Mouse (Mus musculus): ENCODE results near the gene 9830107B12Rik. TPM values are rescaled to one million over a fixed set of nuclear protein-coding genes. Genes with fewer than 3 reads are reported as not detected.

Gene 9830107B12Rik
- polyA plus RNA-seq, 1 experiment from 2014 or later, result not detected

GRCm38 (mm10) chr17:48097011-48097742, 48.9 kb downstream of the 9830107B12Rik start:
- peak; percentile 29; the same call in 1 of the 2 replicates for ATAC-seq (ENCODE audit: insufficient number of reproducible peaks, insufficient read depth, low FRiP score, low read depth)
- 1% methylated on average over 40 of the region's 41 CpGs for WGBS
- Histone ChIP-seq H3K27me3 (ENCODE audit: control insufficient read depth, insufficient read depth, low read length) (peaks cover 12% of the 10 kb centered on the region; the same call in 1 of the 2 replicates), H3K9ac (replicated peaks; ENCODE audit: low read depth, low read length) (no peak overlapping the region; the same call in 1 of the 2 replicates), H3K27ac (ENCODE audit: low read length) (no peak overlapping the region), H3K36me3 (ENCODE audit: control insufficient read depth, insufficient read depth, low read length) (no peaks in the 10 kb centered on the region), H3K4me2 (replicated peaks; ENCODE audit: low read depth, low read length) (peak overlapping the region; percentile 66), H3K9me3 (ENCODE audit: control insufficient read depth, low read depth, low read length) (peaks cover 4% of the 10 kb centered on the region; the same call in 1 of the 2 replicates), H3K4me1 (ENCODE audit: control insufficient read depth, insufficient read depth, low read length) (peaks cover 26% of the 10 kb centered on the region; the same call in 1 of the 2 replicates), H3K4me3 (ENCODE audit: low read depth, low read length) (peak overlapping the region; percentile 27)

DNA sequence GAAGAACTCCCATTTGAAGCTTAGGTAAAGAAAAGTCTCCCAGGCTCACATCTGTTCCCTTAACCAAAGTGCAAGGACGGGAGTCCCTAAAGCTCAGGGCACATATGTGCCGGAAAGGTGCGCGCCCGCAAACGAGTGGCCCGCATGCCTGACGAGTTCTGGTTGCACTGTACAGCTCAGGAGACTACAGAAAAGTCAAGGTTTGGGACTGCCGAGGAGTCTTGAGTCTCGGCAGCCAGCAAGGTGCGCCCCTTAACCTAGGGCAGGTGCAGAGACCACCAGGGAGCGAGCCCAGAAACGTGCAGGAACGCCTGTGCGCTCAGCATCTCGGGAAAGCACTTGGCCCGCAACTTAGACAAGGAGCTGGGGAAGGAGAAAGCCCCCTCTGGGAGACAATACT, 49.7 kb downstream of the 9830107B12Rik start:
- Histone ChIP-seq H3K27ac (ENCODE audit: low read length) (no peak overlapping the region), H3K27me3 (ENCODE audit: control insufficient read depth, insufficient read depth, low read length) (peaks cover 12% of the 10 kb centered on the region; the same call in 1 of the 2 replicates), H3K4me1 (ENCODE audit: control insufficient read depth, insufficient read depth, low read length) (peaks cover 26% of the 10 kb centered on the region; the same call in 1 of the 2 replicates), H3K36me3 (ENCODE audit: control insufficient read depth, insufficient read depth, low read length) (no peaks in the 10 kb centered on the region), H3K4me3 (ENCODE audit: low read depth, low read length) (no peak overlapping the region), H3K4me2 (replicated peaks; ENCODE audit: low read depth, low read length) (no peak overlapping the region), H3K9me3 (ENCODE audit: control insufficient read depth, low read depth, low read length) (peaks cover 4% of the 10 kb centered on the region; the same call in 1 of the 2 replicates), H3K9ac (replicated peaks; ENCODE audit: low read depth, low read length) (no peak overlapping the region)
- WGBS, result 20% methylated on average over 17 of the region's 17 CpGs
- ATAC-seq (ENCODE audit: insufficient number of reproducible peaks, insufficient read depth, low FRiP score, low read depth), result no peak

GRCm38 (mm10) chr17:48095718-48096121, 50.3 kb downstream of the 9830107B12Rik start:
- Histone ChIP-seq H3K4me2 (replicated peaks; ENCODE audit: low read depth, low read length) (0 out of 2 replicates have a peak overlapping the region, but pooled peaks have one; percentile 1), H3K4me3 (ENCODE audit: low read depth, low read length) (no peak overlapping the region), H3K4me1 (ENCODE audit: control insufficient read depth, insufficient read depth, low read length) (peaks cover 26% of the 10 kb centered on the region; the same call in 1 of the 2 replicates), H3K27ac (ENCODE audit: low read length) (no peak overlapping the region), H3K9me3 (ENCODE audit: control insufficient read depth, low read depth, low read length) (peaks cover 4% of the 10 kb centered on the region; the same call in 1 of the 2 replicates), H3K36me3 (ENCODE audit: control insufficient read depth, insufficient read depth, low read length) (no peaks in the 10 kb centered on the region), H3K27me3 (ENCODE audit: control insufficient read depth, insufficient read depth, low read length) (peaks cover 12% of the 10 kb centered on the region; the same call in 1 of the 2 replicates), H3K9ac (replicated peaks; ENCODE audit: low read depth, low read length) (no peak overlapping the region)
- WGBS, result 3% methylated on average over 26 of the region's 26 CpGs
- no peak for ATAC-seq (ENCODE audit: insufficient number of reproducible peaks, insufficient read depth, low FRiP score, low read depth)

DNA sequence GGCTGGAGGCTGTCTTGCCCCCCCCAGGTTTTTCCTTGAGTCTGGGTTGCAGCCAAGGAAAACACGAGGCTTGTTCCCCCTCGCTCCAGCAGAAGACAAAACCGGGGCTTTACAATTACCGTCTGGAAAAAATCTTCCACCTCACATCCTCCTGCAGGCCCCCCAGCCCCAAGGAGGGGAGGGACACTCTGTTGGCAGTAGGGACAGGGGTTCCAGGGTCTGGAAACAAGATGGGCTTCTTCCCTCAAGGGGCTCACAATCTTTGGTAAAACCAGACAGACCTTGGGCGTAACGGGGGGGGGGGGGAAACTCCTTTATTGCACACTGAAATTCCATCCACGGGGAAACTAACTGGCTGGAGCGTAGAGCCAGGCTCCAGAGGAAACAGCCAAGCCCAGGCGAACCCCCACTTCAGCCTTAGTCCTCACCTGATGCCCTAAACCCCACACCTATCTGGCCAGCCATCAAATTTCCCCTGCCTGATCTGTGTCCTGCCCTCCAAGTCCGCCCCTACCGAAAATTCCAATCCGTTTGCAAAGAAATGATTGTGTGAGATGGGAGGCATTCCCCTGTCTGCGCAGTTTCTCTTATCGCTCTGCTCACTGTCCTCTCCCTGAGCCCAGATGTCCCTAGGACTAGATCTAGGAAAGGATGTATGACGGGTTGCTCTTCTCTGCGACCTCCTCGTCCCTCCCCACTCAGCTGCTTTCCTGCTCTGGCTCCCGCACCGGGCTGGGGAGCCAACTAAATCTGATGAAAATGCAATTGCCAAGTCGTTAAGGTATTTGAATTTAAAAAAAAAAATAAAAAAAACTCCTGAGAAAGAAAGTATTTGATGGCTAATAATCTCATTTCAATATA, 51.0 kb downstream of the 9830107B12Rik start:
- peaks cover 12% of the 10 kb centered on the region; the same call in 1 of the 2 replicates for H3K27me3 ChIP-seq (ENCODE audit: control insufficient read depth, insufficient read depth, low read length)
- ATAC-seq (ENCODE audit: insufficient number of reproducible peaks, insufficient read depth, low FRiP score, low read depth), result no peak
- 17% methylated on average over 20 of the region's 20 CpGs for WGBS
- no peaks in the 10 kb centered on the region for H3K36me3 ChIP-seq (ENCODE audit: control insufficient read depth, insufficient read depth, low read length)
- H3K4me3 ChIP-seq (ENCODE audit: low read depth, low read length), result no peak overlapping the region
- no peak overlapping the region for H3K4me2 ChIP-seq (replicated peaks; ENCODE audit: low read depth, low read length)
- no peak overlapping the region for H3K9ac ChIP-seq (replicated peaks; ENCODE audit: low read depth, low read length)
- no peak overlapping the region for H3K27ac ChIP-seq (ENCODE audit: low read length)
- H3K4me1 ChIP-seq (ENCODE audit: control insufficient read depth, insufficient read depth, low read length), result peaks cover 26% of the 10 kb centered on the region; the same call in 1 of the 2 replicates
- peaks cover 4% of the 10 kb centered on the region; the same call in 1 of the 2 replicates for H3K9me3 ChIP-seq (ENCODE audit: control insufficient read depth, low read depth, low read length)

GRCm38 (mm10) chr17:48093286-48093817, 52.7 kb downstream of the 9830107B12Rik start:
- Histone ChIP-seq H3K4me2 (replicated peaks; ENCODE audit: low read depth, low read length) (no peak overlapping the region), H3K27me3 (ENCODE audit: control insufficient read depth, insufficient read depth, low read length) (peaks cover 9% of the 10 kb centered on the region; the same call in 1 of the 2 replicates), H3K36me3 (ENCODE audit: control insufficient read depth, insufficient read depth, low read length) (no peaks in the 10 kb centered on the region), H3K4me3 (ENCODE audit: low read depth, low read length) (no peak overlapping the region), H3K4me1 (ENCODE audit: control insufficient read depth, insufficient read depth, low read length) (peaks cover 22% of the 10 kb centered on the region; the same call in 1 of the 2 replicates), H3K27ac (ENCODE audit: low read length) (no peak overlapping the region), H3K9ac (replicated peaks; ENCODE audit: low read depth, low read length) (no peak overlapping the region), H3K9me3 (ENCODE audit: control insufficient read depth, low read depth, low read length) (peaks cover 4% of the 10 kb centered on the region; the same call in 1 of the 2 replicates)
- no peak for ATAC-seq (ENCODE audit: insufficient number of reproducible peaks, insufficient read depth, low FRiP score, low read depth)
- WGBS, result 68% methylated on average over 5 of the region's 5 CpGs

GRCm38 (mm10) chr17:48090305-48090704, 55.8 kb downstream of the 9830107B12Rik start:
- Histone ChIP-seq H3K36me3 (ENCODE audit: control insufficient read depth, insufficient read depth, low read length) (no peaks in the 10 kb centered on the region), H3K9me3 (ENCODE audit: control insufficient read depth, low read depth, low read length) (peaks cover 4% of the 10 kb centered on the region; the same call in 1 of the 2 replicates), H3K27ac (ENCODE audit: low read length) (no peak overlapping the region), H3K27me3 (ENCODE audit: control insufficient read depth, insufficient read depth, low read length) (no peaks in the 10 kb centered on the region), H3K4me2 (replicated peaks; ENCODE audit: low read depth, low read length) (no peak overlapping the region), H3K4me1 (ENCODE audit: control insufficient read depth, insufficient read depth, low read length) (peaks cover 2% of the 10 kb centered on the region; the same call in 1 of the 2 replicates), H3K9ac (replicated peaks; ENCODE audit: low read depth, low read length) (no peak overlapping the region), H3K4me3 (ENCODE audit: low read depth, low read length) (no peak overlapping the region)
- no peak for ATAC-seq (ENCODE audit: insufficient number of reproducible peaks, insufficient read depth, low FRiP score, low read depth)
- 80% methylated on average over 12 of the region's 12 CpGs for WGBS

- Histone ChIP-seq H3K27ac (ENCODE audit: low read length) (no peak overlapping the region), H3K9me3 (ENCODE audit: control insufficient read depth, low read depth, low read length) (peaks cover 4% of the 10 kb centered on the region; the same call in 1 of the 2 replicates), H3K4me1 (ENCODE audit: control insufficient read depth, insufficient read depth, low read length) (no peaks in the 10 kb centered on the region), H3K4me3 (ENCODE audit: low read depth, low read length) (no peak overlapping the region), H3K9ac (replicated peaks; ENCODE audit: low read depth, low read length) (no peak overlapping the region), H3K27me3 (ENCODE audit: control insufficient read depth, insufficient read depth, low read length) (no peaks in the 10 kb centered on the region), H3K4me2 (replicated peaks; ENCODE audit: low read depth, low read length) (no peak overlapping the region), H3K36me3 (ENCODE audit: control insufficient read depth, insufficient read depth, low read length) (no peaks in the 10 kb centered on the region)
- 84% methylated on average over 2 of the region's 2 CpGs for WGBS
- no peak for ATAC-seq (ENCODE audit: insufficient number of reproducible peaks, insufficient read depth, low FRiP score, low read depth)
Observed at GRCm38 (mm10) chr17:48089446-48089845, 56.6 kb downstream of the 9830107B12Rik start.

GRCm38 (mm10) chr17:48089019-48089418, 57.0 kb downstream of the 9830107B12Rik start, which contains the start of gene 1700067P10Rik:
Gene 1700067P10Rik (plus strand): TSS chr17:48089319.
- H3K4me2 ChIP-seq (replicated peaks; ENCODE audit: low read depth, low read length), result no peak within 1 kb of the TSS
- no peak within 1 kb of the TSS for H3K9ac ChIP-seq (replicated peaks; ENCODE audit: low read depth, low read length)
- H3K9me3 ChIP-seq (ENCODE audit: control insufficient read depth, low read depth, low read length), result peaks cover 4% of the 10 kb centered on the region; the same call in 1 of the 2 replicates
- no peak within 1 kb of the TSS for H3K27ac ChIP-seq (ENCODE audit: low read length)
- H3K36me3 ChIP-seq (ENCODE audit: control insufficient read depth, insufficient read depth, low read length), result no peaks in the 10 kb centered on the region
- H3K27me3 ChIP-seq (ENCODE audit: control insufficient read depth, insufficient read depth, low read length), result no peaks in the 10 kb centered on the region
- no peak for ATAC-seq (ENCODE audit: insufficient number of reproducible peaks, insufficient read depth, low FRiP score, low read depth)
- H3K4me1 ChIP-seq (ENCODE audit: control insufficient read depth, insufficient read depth, low read length), result no peaks in the 10 kb centered on the region
- no peak within 1 kb of the TSS for H3K4me3 ChIP-seq (ENCODE audit: low read depth, low read length)

Data from stomach, embryonic 14.5 days (tissue).